Mouse (Mus musculus) c-Kit-negative CD71-positive TER-119-positive erythroid progenitor cells, embryonic 14.5 days (primary cell): Measurements from ENCODE around the gene Gm32742.
A peak's percentile ranks its signal among the peaks of the same experiment; 100 is the strongest.
"Not testable (repeated sequence)": the region's sequence is repeated elsewhere in the genome, so short reads cannot be mapped to it uniquely, and the experiment has no call there.

Source experiments
- DNase-seq: peaks from one replicate; pipeline ENCODE4 v3.0.0-alpha.2; 2013; ENCODE audit warnings: low read depth, low spot score

Gm32742 gene

GRCm38 (mm10) chr9:51152079-51152752, 13.1 kb downstream of the Gm32742 start:
- peak; percentile 20 for DNase-seq

GRCm38 (mm10) chr9:51147294-51147693, 18.0 kb downstream of the Gm32742 start:
- DNase-seq: no peak

- DNase-seq: no peak
Observed at GRCm38 (mm10) chr9:51146496-51146895, 18.8 kb downstream of the Gm32742 start.

- DNase-seq: no peak
Observed at GRCm38 (mm10) chr9:51144218-51144617, 21.1 kb downstream of the Gm32742 start.

GRCm38 (mm10) chr9:51143437-51143836, 21.9 kb downstream of the Gm32742 start:
- no peak for DNase-seq

- no peak for DNase-seq
Observed at GRCm38 (mm10) chr9:51140711-51141110, 24.6 kb downstream of the Gm32742 start.

- not testable (repeated sequence) for DNase-seq
Observed at GRCm38 (mm10) chr9:51139401-51139800, 25.9 kb downstream of the Gm32742 start.

- no peak for DNase-seq
Observed at GRCm38 (mm10) chr9:51138301-51138700, 27.0 kb downstream of the Gm32742 start.

- no peak for DNase-seq
Observed at GRCm38 (mm10) chr9:51137836-51138235, 27.5 kb downstream of the Gm32742 start.

- no peak for DNase-seq
Observed at GRCm38 (mm10) chr9:51137432-51137831, 27.9 kb downstream of the Gm32742 start.

- DNase-seq: no peak
Observed at GRCm38 (mm10) chr9:51136985-51137384, 28.3 kb downstream of the Gm32742 start.

GRCm38 (mm10) chr9:51114767-51115166, 50.5 kb downstream of the Gm32742 start:
- no peak for DNase-seq

GRCm38 (mm10) chr9:51105751-51106150, 59.6 kb downstream of the Gm32742 start:
- no peak for DNase-seq

- DNase-seq: no peak
Observed at GRCm38 (mm10) chr9:51103808-51104514, 61.4 kb downstream of the Gm32742 start.

GRCm38 (mm10) chr9:51102963-51103807, 62.1 kb downstream of the Gm32742 start:
- no peak for DNase-seq

- DNase-seq: no peak
Observed at GRCm38 (mm10) chr9:51101756-51102425, 63.4 kb downstream of the Gm32742 start, which contains the start of gene 4833427G06Rik. Gene 4833427G06Rik, minus strand, starts transcription at chr9:51102078.

GRCm38 (mm10) chr9:51096306-51096705, 69.0 kb downstream of the Gm32742 start:
- no peak for DNase-seq

GRCm38 (mm10) chr9:51093697-51094096, 71.6 kb downstream of the Gm32742 start:
- no peak for DNase-seq

GRCm38 (mm10) chr9:51081614-51082013, 83.7 kb downstream of the Gm32742 start:
- DNase-seq: no peak
